Mouse (Mus musculus) liver, embryonic 12.5 days (tissue): ENCODE measurements around the gene Foxd2. TPM values are rescaled to one million over a fixed set of nuclear protein-coding genes. Genes with fewer than 3 reads are reported as not detected.

ENCODE experiments used
- ATAC-seq: fragments of 200-750 bp; cut with Nextera tagmentation; 2 replicates; pipeline ENCODE4 v1.8.0; 2017; ENCODE audit warnings: moderate number of reproducible peaks, mild to moderate bottlenecking, moderate library complexity
- H3K27ac ChIP-seq: fragments of 300-500 bp; sonication (generic); 2 replicates; pipeline ENCODE4 v1.5.1; 2016; ENCODE audit warnings: mild to moderate bottlenecking
- H3K27me3 ChIP-seq: fragments of 300-500 bp; sonication (generic); replicated peaks from 2 replicates; pipeline ENCODE4 v1.6.1; 2016; ENCODE audit warnings: mild to moderate bottlenecking, moderate library complexity
- H3K36me3 ChIP-seq: fragments of 300-500 bp; sonication (generic); 2 replicates; pipeline ENCODE4 v1.6.1; 2016; ENCODE audit warnings: mild to moderate bottlenecking, moderate library complexity
- H3K4me1 ChIP-seq: fragments of 300-500 bp; sonication (generic); 2 replicates; pipeline ENCODE4 v1.6.1; 2016
- H3K4me2 ChIP-seq: fragments of 300-500 bp; sonication (generic); 2 replicates; pipeline ENCODE4 v1.6.1; 2016; ENCODE audit warnings: mild to moderate bottlenecking, moderate library complexity
- H3K4me3 ChIP-seq: fragments of 300-500 bp; sonication (generic); 2 replicates; pipeline ENCODE4 v1.5.1; 2016; ENCODE audit warnings: mild to moderate bottlenecking, moderate library complexity
- H3K9ac ChIP-seq: fragments of 300-500 bp; sonication (generic); 2 replicates; pipeline ENCODE4 v1.6.1; 2016; ENCODE audit warnings: mild to moderate bottlenecking, moderate library complexity
- H3K9me3 ChIP-seq: fragments of 300-500 bp; sonication (generic); replicated peaks from 2 replicates; pipeline ENCODE4 v1.6.1; 2016; ENCODE audit warnings: mild to moderate bottlenecking, moderate library complexity
- WGBS: fragments of 180-500 bp; shearing (Covaris S2); methylation state at CpG from one replicate; pipeline ENCODE4 v1.1.7; 2016; ENCODE audit not compliant: insufficient replicate concordance; 5-methylcytosine and 5-hydroxymethylcytosine counted together
- polyA plus RNA-seq: library from polyadenylated mRNA; unstranded; fragments of >200 nt; fragmentation: Nextera tagmentation; extraction: Ambion mirVana; gene quantifications from 2 replicates; pipeline ENCODE4 v1.2.1, GENCODE M21; 2016

The Foxd2 gene
- 0.11 and 0.16 TPM in 2 replicates for polyA plus RNA-seq

GRCm38 (mm10) chr4:114908829-114909601, at the start of gene Foxd2:
TSS of gene Foxd2 (minus strand) at chr4:114908873.
- H3K36me3 ChIP-seq = no peaks in the 10 kb centered on the region
- peak within 1 kb of the TSS; percentile 49 for H3K9ac ChIP-seq
- 1% methylated on average over 61 of the region's 64 CpGs for WGBS
- peaks cover 28% of the 10 kb centered on the region for H3K4me1 ChIP-seq
- no peak within 1 kb of the TSS for H3K27ac ChIP-seq
- peak within 1 kb of the TSS; percentile 62 for H3K4me3 ChIP-seq
- H3K27me3 ChIP-seq = peaks cover 100% of the 10 kb centered on the region
- peak; percentile 89 for ATAC-seq
- H3K9me3 ChIP-seq = no peaks in the 10 kb centered on the region
- peak within 1 kb of the TSS; percentile 91 for H3K4me2 ChIP-seq

GRCm38 (mm10) chr4:114958231-114958630, 49.6 kb upstream of the Foxd2 start:
- no peaks in the 10 kb centered on the region for H3K4me1 ChIP-seq
- H3K27me3 ChIP-seq = no peaks in the 10 kb centered on the region
- ATAC-seq = no peak
- H3K27ac ChIP-seq = no peak overlapping the region
- no peaks in the 10 kb centered on the region for H3K9me3 ChIP-seq
- no peak overlapping the region for H3K9ac ChIP-seq
- no peak overlapping the region for H3K4me2 ChIP-seq
- no peak overlapping the region for H3K4me3 ChIP-seq
- peaks cover 33% of the 10 kb centered on the region for H3K36me3 ChIP-seq
- 83% methylated on average over 2 of the region's 2 CpGs for WGBS

GRCm38 (mm10) chr4:114957403-114957802, 48.7 kb upstream of the Foxd2 start:
- Histone ChIP-seq H3K9ac (no peak overlapping the region), H3K27me3 (no peaks in the 10 kb centered on the region), H3K4me1 (no peaks in the 10 kb centered on the region), H3K27ac (no peak overlapping the region), H3K9me3 (no peaks in the 10 kb centered on the region), H3K4me2 (no peak overlapping the region), H3K36me3 (peaks cover 25% of the 10 kb centered on the region), H3K4me3 (no peak overlapping the region)
- ATAC-seq = no peak

DNA sequence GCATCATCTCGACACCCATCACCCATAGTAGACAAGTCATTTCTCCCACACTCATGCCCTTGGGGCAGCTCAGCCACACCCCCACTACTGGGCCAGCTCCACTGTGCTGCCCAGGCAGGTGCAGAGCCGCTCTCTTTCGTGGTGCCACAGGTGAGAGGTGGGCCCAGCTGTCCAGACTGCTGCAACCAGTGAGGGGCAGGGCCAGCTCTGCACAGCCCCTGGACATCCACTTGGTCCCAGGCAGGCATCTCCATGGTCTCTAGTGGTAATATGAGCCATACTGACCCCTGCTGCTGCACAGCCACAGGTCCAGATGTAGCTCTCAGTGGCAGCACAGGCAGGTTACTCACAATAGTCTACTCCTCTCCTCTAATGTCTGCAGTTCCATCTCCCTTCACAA, 44.5 kb upstream of the Foxd2 start:
- Histone ChIP-seq H3K4me3 (no peak overlapping the region), H3K4me2 (no peak overlapping the region), H3K36me3 (no peaks in the 10 kb centered on the region), H3K27me3 (peaks cover 26% of the 10 kb centered on the region), H3K4me1 (no peaks in the 10 kb centered on the region), H3K9ac (no peak overlapping the region), H3K27ac (no peak overlapping the region), H3K9me3 (no peaks in the 10 kb centered on the region)
- no peak for ATAC-seq
- 65% methylated on average over 3 of the region's 3 CpGs for WGBS

- no peaks in the 10 kb centered on the region for H3K9me3 ChIP-seq
- H3K27me3 ChIP-seq = peaks cover 59% of the 10 kb centered on the region
- no peak overlapping the region for H3K27ac ChIP-seq
- ATAC-seq = no peak
- no peak overlapping the region for H3K4me3 ChIP-seq
- no peaks in the 10 kb centered on the region for H3K36me3 ChIP-seq
- H3K4me2 ChIP-seq = no peak overlapping the region
- WGBS = 46% methylated on average over 7 of the region's 7 CpGs
- H3K9ac ChIP-seq = no peak overlapping the region
- no peaks in the 10 kb centered on the region for H3K4me1 ChIP-seq
Observed at GRCm38 (mm10) chr4:114947852-114948481, 39.3 kb upstream of the Foxd2 start.

GRCm38 (mm10) chr4:114947395-114947794, 38.7 kb upstream of the Foxd2 start:
- peaks cover 59% of the 10 kb centered on the region for H3K27me3 ChIP-seq
- H3K9ac ChIP-seq = no peak overlapping the region
- 27% methylated on average over 6 of the region's 6 CpGs for WGBS

DNA sequence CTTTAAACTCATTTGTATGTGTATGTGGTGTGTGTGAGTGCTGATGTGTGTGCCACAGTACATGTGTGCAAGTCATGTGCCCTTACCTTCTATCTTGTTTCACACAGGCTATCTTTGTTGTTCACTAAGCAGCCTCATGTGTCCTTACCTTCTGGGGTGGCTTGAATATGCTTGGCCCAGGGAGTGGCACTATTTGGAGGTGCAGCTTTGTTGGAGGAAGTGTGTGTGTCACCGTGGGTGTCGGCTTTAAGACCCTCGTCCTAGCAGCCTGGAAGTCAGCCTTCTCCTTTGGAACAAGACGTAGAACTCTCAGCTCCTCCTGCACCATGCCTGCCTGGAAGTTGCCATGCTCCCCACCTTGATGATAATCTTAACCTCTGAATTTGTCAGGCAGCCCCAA, 37.7 kb upstream of the Foxd2 start:
- 59% methylated on average over 4 of the region's 4 CpGs for WGBS

More at GRCm38 (mm10) chr4:114947395-114947794, 38.7 kb upstream of the Foxd2 start:
- Histone ChIP-seq H3K36me3 (no peaks in the 10 kb centered on the region), H3K4me3 (no peak overlapping the region), H3K27ac (no peak overlapping the region), H3K9me3 (no peaks in the 10 kb centered on the region), H3K4me2 (no peak overlapping the region), H3K4me1 (no peaks in the 10 kb centered on the region)
- ATAC-seq = peak; percentile 60

GRCm38 (mm10) chr4:114945021-114945420, 36.3 kb upstream of the Foxd2 start:
- Histone ChIP-seq H3K27me3 (peaks cover 56% of the 10 kb centered on the region), H3K4me3 (no peak overlapping the region), H3K36me3 (no peaks in the 10 kb centered on the region), H3K9ac (no peak overlapping the region), H3K4me1 (no peaks in the 10 kb centered on the region), H3K9me3 (no peaks in the 10 kb centered on the region), H3K4me2 (no peak overlapping the region), H3K27ac (no peak overlapping the region)
- no peak for ATAC-seq
- WGBS = 54% methylated on average over 5 of the region's 5 CpGs

More for the DNA sequence above, 37.7 kb upstream of the Foxd2 start:
- Histone ChIP-seq H3K4me2 (no peak overlapping the region), H3K36me3 (no peaks in the 10 kb centered on the region), H3K4me3 (no peak overlapping the region), H3K4me1 (no peaks in the 10 kb centered on the region), H3K27ac (no peak overlapping the region), H3K9me3 (no peaks in the 10 kb centered on the region), H3K27me3 (peaks cover 59% of the 10 kb centered on the region), H3K9ac (no peak overlapping the region)
- ATAC-seq = no peak

DNA sequence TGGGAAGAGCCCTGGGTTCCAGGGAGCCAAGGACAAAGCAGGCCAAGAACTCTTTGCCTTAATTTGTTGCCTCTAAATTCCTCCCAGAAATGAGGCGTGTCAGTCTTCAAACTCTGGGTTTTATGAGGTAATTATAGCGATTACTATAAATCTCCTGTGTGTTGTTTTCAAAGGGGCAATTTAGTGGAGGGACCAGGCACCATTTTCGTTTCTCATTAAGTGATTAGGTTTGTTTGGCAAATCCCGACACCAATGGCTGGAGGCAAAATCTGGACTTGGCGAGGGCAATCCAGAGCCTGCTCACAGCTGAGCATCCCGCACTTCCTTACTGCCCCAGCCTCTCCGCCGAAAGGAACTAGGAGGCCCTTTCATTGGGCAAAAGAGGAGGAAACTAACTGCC, 33.9 kb upstream of the Foxd2 start:
- Histone ChIP-seq H3K4me3 (no peak overlapping the region), H3K4me2 (no peak overlapping the region), H3K9ac (no peak overlapping the region), H3K36me3 (no peaks in the 10 kb centered on the region), H3K9me3 (no peaks in the 10 kb centered on the region), H3K4me1 (no peaks in the 10 kb centered on the region), H3K27me3 (peaks cover 49% of the 10 kb centered on the region), H3K27ac (no peak overlapping the region)
- no peak for ATAC-seq
- 54% methylated on average over 8 of the region's 8 CpGs for WGBS

- Histone ChIP-seq H3K9me3 (no peaks in the 10 kb centered on the region), H3K4me1 (no peaks in the 10 kb centered on the region), H3K4me2 (no peak overlapping the region), H3K4me3 (no peak overlapping the region), H3K9ac (no peak overlapping the region), H3K27ac (no peak overlapping the region), H3K27me3 (peaks cover 49% of the 10 kb centered on the region), H3K36me3 (no peaks in the 10 kb centered on the region)
- ATAC-seq = no peak
- WGBS = 53% methylated on average over 4 of the region's 4 CpGs
Observed at GRCm38 (mm10) chr4:114942112-114942511, 33.4 kb upstream of the Foxd2 start.

GRCm38 (mm10) chr4:114941311-114941710, 32.6 kb upstream of the Foxd2 start:
- 64% methylated on average over 4 of the region's 4 CpGs for whole genome bisulfite sequencing
- H3K36me3 ChIP-seq = no peaks in the 10 kb centered on the region
- H3K9ac ChIP-seq = no peak overlapping the region
- no peak for ATAC-seq
- no peak overlapping the region for H3K27ac ChIP-seq
- no peak overlapping the region for H3K4me3 ChIP-seq
- peaks cover 48% of the 10 kb centered on the region for H3K27me3 ChIP-seq
- H3K4me2 ChIP-seq = no peak overlapping the region
- no peaks in the 10 kb centered on the region for H3K9me3 ChIP-seq
- H3K4me1 ChIP-seq = no peaks in the 10 kb centered on the region

- H3K9me3 ChIP-seq = no peaks in the 10 kb centered on the region
- no peak overlapping the region for H3K9ac ChIP-seq
- no peaks in the 10 kb centered on the region for H3K4me1 ChIP-seq
- H3K36me3 ChIP-seq = no peaks in the 10 kb centered on the region
- WGBS = 59% methylated on average over 3 of the region's 3 CpGs
- no peak overlapping the region for H3K4me3 ChIP-seq
- no peak for ATAC-seq
- no peak overlapping the region for H3K27ac ChIP-seq
- H3K4me2 ChIP-seq = no peak overlapping the region
- peaks cover 44% of the 10 kb centered on the region for H3K27me3 ChIP-seq
Observed at GRCm38 (mm10) chr4:114938248-114938647, 29.6 kb upstream of the Foxd2 start.
